Mouse (Mus musculus) C2C12 (cell line): ENCODE measurements around the gene Gm28038. TPM values are rescaled to one million over a fixed set of nuclear protein-coding genes. Genes with fewer than 3 reads are reported as not detected.
A peak's percentile ranks its signal among the peaks of the same experiment; 100 is the strongest.

Experiments used
- H3K27me3 ChIP-seq: one replicate; pipeline ENCODE4 v1.6.1; 2011; ENCODE audit not compliant: control insufficient read depth, insufficient read depth, insufficient read length
- H3K36me3 ChIP-seq: one replicate; pipeline ENCODE4 v1.6.1; 2011; ENCODE audit not compliant: control insufficient read depth, insufficient read depth
- H3K4me3 ChIP-seq: one replicate; pipeline ENCODE4 v1.5.1; 2011; ENCODE audit warnings: mild to moderate bottlenecking, control low read depth; ENCODE audit not compliant: poor library complexity, insufficient read depth, severe bottlenecking
- H3K79me2 ChIP-seq: one replicate; pipeline ENCODE4 v1.6.1; 2011; ENCODE audit not compliant: control insufficient read depth, insufficient read depth
- H3K79me3 ChIP-seq: one replicate; pipeline ENCODE4 v1.6.1; 2011; ENCODE audit warnings: low read depth, control low read depth
- H3ac ChIP-seq: one replicate; pipeline ENCODE3; 2011; ENCODE audit warnings: low read depth; ENCODE audit not compliant: control insufficient read depth, insufficient read length
- CEBPB ChIP-seq: IDR thresholded peaks from one replicate; pipeline ENCODE4 v1.6.1; 2011; ENCODE audit warnings: low read depth, mild to moderate bottlenecking, control low read depth, moderate library complexity
- CTCF ChIP-seq: IDR thresholded peaks from one replicate; pipeline ENCODE4 v1.5.1; 2011; ENCODE audit not compliant: control insufficient read depth, insufficient read depth, insufficient read length
- FOSL1 ChIP-seq: IDR thresholded peaks from one replicate; pipeline ENCODE4 v1.8.0; 2011; ENCODE audit warnings: mild to moderate bottlenecking, low read length; ENCODE audit not compliant: poor library complexity, insufficient read depth, severe bottlenecking
- MAX ChIP-seq: IDR thresholded peaks from one replicate; pipeline ENCODE4 v1.6.1; 2011; ENCODE audit warnings: mild to moderate bottlenecking, control low read depth
- MYOD1 ChIP-seq: IDR thresholded peaks from one replicate; pipeline ENCODE4 v1.6.1; 2011; ENCODE audit warnings: low read depth; ENCODE audit not compliant: control insufficient read depth, insufficient read length
- MYOG ChIP-seq: IDR thresholded peaks from one replicate; pipeline ENCODE4 v1.6.1; 2011; ENCODE audit not compliant: control insufficient read depth, insufficient read length; ENCODE audit errors: extremely low read depth
- USF1 ChIP-seq: IDR thresholded peaks from one replicate; pipeline ENCODE4 v1.6.1; 2011; ENCODE audit warnings: low read depth, mild to moderate bottlenecking, control low read depth, moderate library complexity
- polyA plus RNA-seq: library from polyadenylated mRNA; unstranded; fragments of >200 nt; fragmentation: generic; extraction: Trizol; gene quantifications from one replicate; pipeline ENCODE4 v1.2.1, GENCODE M21; 2012; ENCODE audit warnings: missing spikeins

Gene Gm28038
- polyA plus RNA-seq, 1 experiment, result 0.16 TPM

GRCm38 (mm10) chr2:30258600-30258999, 22.2 kb upstream of the Gm28038 start:
- H3K27me3 ChIP-seq, result no peaks in the 10 kb centered on the region
- peaks cover 49% of the 10 kb centered on the region for H3K79me3 ChIP-seq
- H3K36me3 ChIP-seq, result peaks cover 90% of the 10 kb centered on the region
- H3ac ChIP-seq, result peak overlapping the region; percentile 45
- peaks cover 99% of the 10 kb centered on the region for H3K79me2 ChIP-seq
- TF ChIP-seq MAX (peak; percentile 57), FOSL1 (no peak), MYOD1 (no peak)
- no peak overlapping the region for H3K4me3 ChIP-seq

GRCm38 (mm10) chr2:30259131-30260064, 21.4 kb upstream of the Gm28038 start:
- H3K36me3 ChIP-seq, result peaks cover 91% of the 10 kb centered on the region
- H3K4me3 ChIP-seq, result peak overlapping the region; percentile 31
- peak overlapping the region; percentile 45 for H3ac ChIP-seq
- H3K79me3 ChIP-seq, result peaks cover 46% of the 10 kb centered on the region
- no peaks in the 10 kb centered on the region for H3K27me3 ChIP-seq
- peaks cover 91% of the 10 kb centered on the region for H3K79me2 ChIP-seq
- peak; percentile 73 for TF ChIP-seq USF1
- no peak for TF ChIP-seq MAX

GRCm38 (mm10) chr2:30261064-30261736, 19.6 kb upstream of the Gm28038 start:
- peaks cover 41% of the 10 kb centered on the region for H3K79me3 ChIP-seq
- H3K27me3 ChIP-seq, result no peaks in the 10 kb centered on the region
- TF ChIP-seq CEBPB, result no peak
- TF ChIP-seq MYOG, result no peak
- TF ChIP-seq MYOD1, result no peak
- no peak for TF ChIP-seq MAX
- no peak for TF ChIP-seq USF1
- TF ChIP-seq CTCF, result no peak
- TF ChIP-seq FOSL1, result no peak
- H3ac ChIP-seq, result no peak overlapping the region
- H3K79me2 ChIP-seq, result peaks cover 74% of the 10 kb centered on the region
- H3K36me3 ChIP-seq, result peaks cover 82% of the 10 kb centered on the region
- H3K4me3 ChIP-seq, result no peak overlapping the region

GRCm38 (mm10) chr2:30261921-30262839, 18.7 kb upstream of the Gm28038 start:
- H3K79me2 ChIP-seq, result peaks cover 64% of the 10 kb centered on the region
- H3K36me3 ChIP-seq, result peaks cover 73% of the 10 kb centered on the region
- TF ChIP-seq FOSL1 (no peak), MYOD1 (no peak), MAX (no peak), CTCF (no peak), CEBPB (no peak), MYOG (no peak), USF1 (no peak)
- H3ac ChIP-seq, result no peak overlapping the region
- peaks cover 38% of the 10 kb centered on the region for H3K79me3 ChIP-seq
- no peaks in the 10 kb centered on the region for H3K27me3 ChIP-seq
- no peak overlapping the region for H3K4me3 ChIP-seq

- H3K36me3 ChIP-seq, result peaks cover 65% of the 10 kb centered on the region
- no peaks in the 10 kb centered on the region for H3K27me3 ChIP-seq
- H3K79me2 ChIP-seq, result peaks cover 56% of the 10 kb centered on the region
- no peak overlapping the region for H3K4me3 ChIP-seq
- no peak for TF ChIP-seq MYOD1
- no peak overlapping the region for H3ac ChIP-seq
- peaks cover 32% of the 10 kb centered on the region for H3K79me3 ChIP-seq
These were observed 17.9 kb upstream of the Gm28038 start for GRCm38 (mm10) chr2:30262840-30263441.
